Mouse (Mus musculus) liver, embryonic 15.5 days (tissue): ENCODE data around the gene Coa4. TPM values are rescaled to one million over a fixed set of nuclear protein-coding genes. Genes with fewer than 3 reads are reported as not detected.

Experiments used
- ATAC-seq: fragments of 200-750 bp; cut with Nextera tagmentation; 2 replicates; pipeline ENCODE4 v1.8.0; 2017; ENCODE audit warnings: moderate number of reproducible peaks, mild to moderate bottlenecking, moderate library complexity; ENCODE audit not compliant: insufficient read depth
- H3K27ac ChIP-seq: fragments of 300-500 bp; sonication (generic); replicated peaks from 2 replicates; pipeline ENCODE4 v1.5.1; 2015; ENCODE audit warnings: mild to moderate bottlenecking, inconsistent platforms
- H3K27me3 ChIP-seq: fragments of 300-500 bp; sonication (generic); 2 replicates; pipeline ENCODE4 v1.6.1; 2015; ENCODE audit warnings: mild to moderate bottlenecking, inconsistent platforms
- H3K36me3 ChIP-seq: fragments of 300-500 bp; sonication (generic); replicated peaks from 2 replicates; pipeline ENCODE4 v1.6.1; 2015; ENCODE audit warnings: moderate library complexity, mild to moderate bottlenecking, inconsistent platforms
- H3K4me1 ChIP-seq: fragments of 300-500 bp; sonication (generic); replicated peaks from 2 replicates; pipeline ENCODE4 v1.6.1; 2015; ENCODE audit warnings: inconsistent platforms
- H3K4me2 ChIP-seq: fragments of 300-500 bp; sonication (generic); 2 replicates; pipeline ENCODE4 v1.6.1; 2015; ENCODE audit warnings: moderate library complexity, mild to moderate bottlenecking, inconsistent platforms
- H3K4me3 ChIP-seq: fragments of 300-500 bp; sonication (generic); replicated peaks from 2 replicates; pipeline ENCODE4 v1.5.1; 2015; ENCODE audit warnings: mild to moderate bottlenecking, inconsistent platforms
- H3K9ac ChIP-seq: fragments of 300-500 bp; sonication (generic); 2 replicates; pipeline ENCODE4 v1.6.1; 2015; ENCODE audit warnings: moderate library complexity, mild to moderate bottlenecking, inconsistent platforms
- H3K9me3 ChIP-seq: fragments of 300-500 bp; sonication (generic); replicated peaks from 2 replicates; pipeline ENCODE4 v1.6.1; 2016; ENCODE audit warnings: inconsistent platforms
- WGBS: fragments of 180-500 bp; shearing (Covaris S2); methylation state at CpG from one replicate; pipeline ENCODE4 v1.1.7; 2015; ENCODE audit warnings: mixed read lengths; ENCODE audit not compliant: insufficient replicate concordance; 5-methylcytosine and 5-hydroxymethylcytosine counted together
- polyA plus RNA-seq: library from polyadenylated mRNA; unstranded; fragments of >200 nt; fragmentation: Nextera tagmentation; extraction: Ambion mirVana; gene quantifications from 2 replicates; pipeline ENCODE4 v1.2.1, GENCODE M21; 2015

The Coa4 gene
- polyA plus RNA-seq, 1 experiment from 2014 or later = 11.5 TPM

DNA sequence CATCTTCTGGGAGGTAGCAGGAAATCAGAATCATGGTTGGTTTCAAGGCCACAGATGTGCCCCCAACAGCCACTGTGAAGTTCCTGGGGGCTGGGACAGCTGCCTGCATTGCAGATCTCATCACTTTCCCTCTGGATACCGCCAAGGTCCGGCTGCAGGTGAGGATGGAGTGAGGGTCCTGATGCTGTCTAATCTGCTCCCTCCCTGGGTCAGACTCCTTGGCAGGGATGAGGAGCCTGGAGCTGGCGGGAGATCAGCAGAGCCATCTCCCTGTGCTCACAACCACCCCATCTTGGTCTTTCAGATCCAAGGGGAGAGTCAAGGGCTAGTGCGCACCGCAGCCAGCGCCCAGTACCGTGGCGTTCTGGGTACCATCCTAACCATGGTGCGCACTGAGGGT lies 40.1 kb upstream of the Coa4 start:
- WGBS = 97% methylated on average over 9 of the region's 9 CpGs
- Histone ChIP-seq H3K4me2 (peak overlapping the region; percentile 93), H3K27ac (peak overlapping the region; percentile 93), H3K9ac (peak overlapping the region; percentile 90; the same call in 1 of the 2 replicates), H3K27me3 (no peaks in the 10 kb centered on the region), H3K4me3 (peak overlapping the region; percentile 79), H3K36me3 (peaks cover 69% of the 10 kb centered on the region), H3K9me3 (no peaks in the 10 kb centered on the region), H3K4me1 (peaks cover 85% of the 10 kb centered on the region)
- ATAC-seq = no peak

DNA sequence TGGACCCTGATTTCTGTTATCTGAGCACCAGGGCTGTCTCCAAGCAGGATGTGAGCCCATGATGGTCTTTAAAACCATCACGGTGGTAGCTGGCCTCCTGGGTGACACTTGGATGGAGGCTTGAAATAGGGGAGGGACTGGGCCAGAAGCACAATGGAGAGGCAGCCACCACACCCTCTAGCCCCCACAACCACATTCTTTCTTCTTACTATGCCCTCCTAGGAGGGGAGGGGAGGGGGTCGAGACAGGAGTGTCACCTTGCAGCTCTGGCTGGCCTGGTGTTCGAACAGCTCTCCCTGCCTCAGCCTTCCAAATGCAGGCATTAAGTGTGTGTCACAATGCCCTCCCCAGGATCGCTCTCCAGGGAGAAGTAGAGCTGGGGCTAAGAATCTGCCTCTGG lies 39.5 kb upstream of the Coa4 start:
- Histone ChIP-seq H3K9me3 (no peaks in the 10 kb centered on the region), H3K36me3 (peaks cover 69% of the 10 kb centered on the region), H3K27ac (peak overlapping the region; percentile 93), H3K4me1 (peaks cover 85% of the 10 kb centered on the region), H3K4me3 (peak overlapping the region; percentile 79), H3K9ac (0 out of 2 replicates have a peak overlapping the region, but pooled peaks have one; percentile 90), H3K27me3 (no peaks in the 10 kb centered on the region), H3K4me2 (peak overlapping the region; percentile 93)
- no peak for ATAC-seq
- 91% methylated on average over 4 of the region's 4 CpGs for WGBS

DNA sequence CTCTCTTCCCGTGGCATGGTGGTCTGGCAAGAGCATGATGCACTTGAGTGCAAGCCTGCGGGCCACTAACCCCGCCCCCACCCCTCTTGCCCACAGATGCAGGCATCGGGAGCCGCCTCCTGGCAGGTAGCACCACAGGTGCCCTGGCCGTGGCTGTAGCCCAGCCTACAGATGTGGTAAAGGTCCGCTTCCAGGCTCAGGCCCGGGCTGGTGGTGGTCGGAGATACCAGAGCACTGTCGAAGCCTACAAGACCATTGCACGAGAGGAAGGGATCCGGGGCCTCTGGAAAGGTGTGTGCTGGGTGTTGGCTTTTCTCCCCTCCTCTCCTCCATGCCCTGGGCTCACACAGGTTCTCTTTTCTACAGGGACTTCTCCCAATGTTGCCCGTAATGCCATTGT lies 38.9 kb upstream of the Coa4 start:
- Histone ChIP-seq H3K9ac (no peak overlapping the region), H3K4me2 (peak overlapping the region; percentile 93), H3K36me3 (peaks cover 69% of the 10 kb centered on the region), H3K4me1 (peaks cover 85% of the 10 kb centered on the region), H3K27ac (peak overlapping the region; percentile 93; the same call in 1 of the 2 replicates), H3K27me3 (no peaks in the 10 kb centered on the region), H3K4me3 (0 out of 2 replicates have a peak overlapping the region, but pooled peaks have one; percentile 79), H3K9me3 (no peaks in the 10 kb centered on the region)
- no peak for ATAC-seq
- 88% methylated on average over 13 of the region's 13 CpGs for WGBS

DNA sequence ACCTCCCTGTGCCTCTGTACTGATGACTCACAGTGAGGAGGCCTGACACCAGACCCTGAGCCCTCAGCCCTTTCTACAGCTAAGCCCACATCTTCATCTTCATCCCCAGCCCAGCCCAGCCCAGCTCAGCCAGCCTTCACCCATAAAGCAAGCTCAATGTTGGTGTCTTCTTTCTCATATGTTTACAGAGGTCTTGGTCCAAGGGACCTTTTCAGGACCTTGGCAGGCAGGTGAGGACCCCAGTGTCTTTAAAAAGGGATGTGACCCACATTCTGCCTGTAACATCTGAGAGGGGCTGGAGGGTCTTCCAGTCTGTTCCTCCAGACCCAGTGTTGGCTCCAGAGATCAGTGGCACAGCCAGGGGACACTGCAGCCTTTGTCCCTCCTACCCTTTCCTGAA lies 37.4 kb upstream of the Coa4 start:
- Histone ChIP-seq H3K27me3 (no peaks in the 10 kb centered on the region), H3K4me2 (no peak overlapping the region), H3K27ac (peak overlapping the region; percentile 85), H3K4me3 (no peak overlapping the region), H3K9me3 (no peaks in the 10 kb centered on the region), H3K9ac (no peak overlapping the region), H3K4me1 (peaks cover 99% of the 10 kb centered on the region), H3K36me3 (peaks cover 63% of the 10 kb centered on the region)
- no peak for ATAC-seq

DNA sequence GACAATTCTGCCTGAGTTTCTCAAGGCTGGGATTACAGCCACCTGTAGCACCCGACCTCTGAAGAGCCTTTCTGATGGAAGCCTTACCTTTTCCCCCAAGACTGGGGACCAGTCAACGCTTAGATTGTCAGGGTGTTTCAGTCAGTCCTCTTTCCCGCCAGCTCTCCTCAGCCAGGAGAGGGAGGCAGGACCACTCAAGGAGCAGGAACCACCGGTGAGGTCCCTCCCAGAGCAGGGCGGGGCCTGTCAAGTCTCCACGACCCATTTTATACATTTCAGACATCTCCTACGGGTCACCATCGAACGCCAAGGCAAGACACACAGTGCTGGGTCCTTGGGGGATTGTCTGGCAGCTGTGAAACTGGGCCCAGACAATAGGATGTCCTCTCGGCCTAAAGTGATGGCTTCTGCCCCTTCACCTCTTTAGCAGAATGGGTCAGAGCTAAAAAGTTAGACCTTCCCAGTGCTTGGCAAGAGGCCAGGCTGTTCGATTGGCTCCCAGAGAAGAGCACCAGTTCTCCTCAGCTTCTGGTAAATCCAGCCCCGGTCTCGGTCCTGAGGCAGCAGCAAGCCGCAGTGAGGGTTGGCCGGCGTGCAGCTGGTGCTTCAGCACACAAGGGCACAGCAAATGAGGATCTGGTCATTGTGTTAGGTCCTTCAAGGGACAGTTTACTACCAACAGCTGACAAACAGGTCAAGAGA lies 36.4 kb upstream of the Coa4 start:
- no peaks in the 10 kb centered on the region for H3K27me3 ChIP-seq
- H3K9me3 ChIP-seq = no peaks in the 10 kb centered on the region
- H3K4me3 ChIP-seq = no peak overlapping the region
- WGBS = 62% methylated on average over 16 of the region's 16 CpGs
- no peak for ATAC-seq
- H3K4me2 ChIP-seq = no peak overlapping the region
- peaks cover 54% of the 10 kb centered on the region for H3K36me3 ChIP-seq
- H3K9ac ChIP-seq = no peak overlapping the region
- H3K27ac ChIP-seq = peak overlapping the region; percentile 85
- H3K4me1 ChIP-seq = peaks cover 98% of the 10 kb centered on the region

DNA sequence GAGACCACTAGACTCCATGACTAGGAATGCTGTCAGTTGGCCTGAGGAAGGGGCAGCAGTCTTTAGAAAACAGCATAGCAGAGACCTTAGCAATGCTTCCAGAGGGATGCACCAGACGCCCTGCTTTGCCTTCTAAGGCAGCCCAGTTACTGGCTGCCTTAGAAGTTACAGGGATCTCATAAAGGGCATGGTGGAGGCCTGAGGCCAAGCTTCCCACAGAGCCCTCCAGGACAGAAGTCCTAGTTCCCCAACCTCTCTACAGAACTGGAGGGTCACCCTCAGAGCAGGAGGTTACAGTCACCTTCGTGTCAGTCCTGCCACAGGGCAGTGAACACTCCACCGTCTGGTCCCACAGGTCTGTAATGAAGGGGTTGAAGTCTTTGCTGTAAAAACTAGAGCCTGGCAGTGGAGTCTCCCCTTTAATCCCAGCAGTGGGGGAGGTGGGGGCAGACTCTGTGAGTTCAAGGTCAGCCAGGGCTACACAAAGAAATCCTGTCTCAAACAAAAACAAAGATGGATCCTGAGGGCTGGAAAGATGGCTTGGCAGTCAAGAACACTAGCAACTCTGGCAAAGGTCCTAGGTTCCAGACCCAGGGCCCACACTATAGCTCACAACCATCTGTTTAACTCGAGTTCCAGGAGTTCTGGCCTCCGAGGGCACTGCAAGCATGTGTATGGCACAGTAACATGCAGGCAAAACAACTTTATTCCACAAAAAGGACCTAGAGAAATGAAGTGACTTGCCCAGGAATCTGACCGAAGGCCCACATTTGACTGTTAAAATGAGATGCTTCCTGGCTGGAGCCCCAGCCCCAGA lies 35.6 kb upstream of the Coa4 start:
- Histone ChIP-seq H3K27ac (peak overlapping the region; percentile 85), H3K4me2 (no peak overlapping the region), H3K9me3 (no peaks in the 10 kb centered on the region), H3K4me1 (peaks cover 91% of the 10 kb centered on the region), H3K36me3 (peaks cover 45% of the 10 kb centered on the region), H3K27me3 (no peaks in the 10 kb centered on the region), H3K4me3 (no peak overlapping the region), H3K9ac (peak overlapping the region; percentile 3; the same call in 1 of the 2 replicates)
- WGBS = 52% methylated on average over 6 of the region's 6 CpGs
- peak; percentile 17 for ATAC-seq

DNA sequence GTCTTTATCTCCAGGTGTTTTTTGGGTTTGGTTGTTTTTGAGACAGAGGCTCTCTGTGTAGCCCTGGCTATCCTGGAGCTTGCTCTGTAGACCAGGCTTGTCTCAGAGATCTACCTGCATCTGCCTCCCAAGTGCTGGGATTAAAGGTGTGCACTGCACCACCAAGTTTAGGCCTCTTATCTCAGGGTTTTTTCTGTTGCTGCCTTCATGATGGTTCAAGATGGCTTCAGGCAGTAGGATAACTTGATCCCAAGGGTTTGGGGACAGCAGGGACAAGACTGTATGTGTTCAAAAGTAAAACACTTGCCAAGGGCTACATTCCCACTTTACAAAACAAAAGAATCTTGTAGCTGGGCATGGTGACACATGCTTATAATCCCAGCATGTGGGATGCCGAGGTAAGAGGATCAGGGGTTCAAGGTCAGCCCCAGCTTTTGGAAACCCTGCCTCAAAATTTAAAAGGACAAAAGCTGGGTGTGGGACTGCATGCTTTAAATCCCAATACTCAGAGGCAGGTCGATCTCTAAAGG lies 35.0 kb upstream of the Coa4 start:
- no peaks in the 10 kb centered on the region for H3K27me3 ChIP-seq
- WGBS = 48% methylated on average over 2 of the region's 2 CpGs
- peaks cover 84% of the 10 kb centered on the region for H3K4me1 ChIP-seq
- 0 out of 2 replicates have a peak overlapping the region, but pooled peaks have one; percentile 8 for H3K9ac ChIP-seq
- no peak overlapping the region for H3K4me2 ChIP-seq
- H3K36me3 ChIP-seq = peaks cover 39% of the 10 kb centered on the region
- no peak for ATAC-seq
- no peak overlapping the region for H3K4me3 ChIP-seq
- peak overlapping the region; percentile 85 for H3K27ac ChIP-seq
- no peaks in the 10 kb centered on the region for H3K9me3 ChIP-seq

DNA sequence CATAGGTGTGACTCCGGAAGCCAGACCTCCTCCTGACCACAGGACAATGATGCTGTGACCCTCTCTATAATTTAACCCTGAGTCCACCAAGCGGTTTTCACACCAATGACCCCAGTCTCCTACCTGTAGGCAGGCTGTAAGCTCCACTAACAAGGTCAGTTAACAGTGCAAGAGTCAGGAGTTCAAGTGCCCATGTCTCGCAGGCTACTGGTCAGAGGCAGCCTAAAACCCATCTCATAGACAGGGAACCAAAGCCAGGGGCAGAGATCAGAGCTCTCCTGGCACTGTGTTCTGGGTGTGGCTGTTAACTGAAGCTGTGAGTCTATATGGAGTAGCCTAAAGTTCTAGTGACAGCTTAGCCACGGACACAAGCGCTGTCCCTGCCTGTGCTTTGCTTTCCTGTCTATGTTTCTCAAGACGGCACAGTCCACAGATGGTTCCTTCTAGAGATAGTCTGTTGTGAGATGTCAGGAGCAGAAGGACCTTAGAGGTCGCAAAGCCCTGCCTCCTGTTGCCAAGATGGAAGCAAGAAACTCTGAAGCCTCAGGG lies 34.4 kb upstream of the Coa4 start:
- H3K36me3 ChIP-seq = peaks cover 33% of the 10 kb centered on the region
- H3K4me1 ChIP-seq = peaks cover 79% of the 10 kb centered on the region
- no peak overlapping the region for H3K4me3 ChIP-seq
- H3K4me2 ChIP-seq = no peak overlapping the region
- H3K27ac ChIP-seq = peak overlapping the region; percentile 85
- H3K9me3 ChIP-seq = no peaks in the 10 kb centered on the region
- H3K9ac ChIP-seq = peak overlapping the region; percentile 8; the same call in 1 of the 2 replicates
- 43% methylated on average over 7 of the region's 7 CpGs for WGBS
- peaks cover 2% of the 10 kb centered on the region; the same call in 1 of the 2 replicates for H3K27me3 ChIP-seq
- peak; percentile 17 for ATAC-seq

DNA sequence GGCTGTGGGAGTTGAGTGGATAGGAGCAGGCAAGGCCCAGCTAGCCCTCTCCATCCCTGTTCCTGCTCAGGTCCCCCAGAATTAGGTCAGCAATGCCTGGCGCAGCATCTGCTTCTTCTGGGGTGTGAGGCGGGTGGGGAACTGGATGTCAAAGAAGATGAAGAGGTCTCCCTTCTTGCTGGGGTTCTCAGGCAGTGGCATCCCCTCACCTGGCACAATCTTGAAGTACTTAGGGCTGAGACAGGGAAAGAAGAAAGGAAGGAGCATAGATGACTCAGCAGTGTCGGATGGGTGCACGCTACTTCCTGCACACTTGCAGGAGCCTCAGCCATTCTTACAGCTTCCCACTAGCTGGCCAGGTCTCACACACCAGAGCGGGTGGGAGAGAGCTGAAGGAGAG lies 33.8 kb upstream of the Coa4 start:
- WGBS = 23% methylated on average over 5 of the region's 5 CpGs
- Histone ChIP-seq H3K9ac (0 out of 2 replicates have a peak overlapping the region, but pooled peaks have one; percentile 8), H3K9me3 (no peaks in the 10 kb centered on the region), H3K36me3 (peaks cover 27% of the 10 kb centered on the region), H3K27me3 (peaks cover 7% of the 10 kb centered on the region), H3K4me3 (no peak overlapping the region), H3K4me2 (no peak overlapping the region), H3K27ac (peak overlapping the region; percentile 85), H3K4me1 (peaks cover 73% of the 10 kb centered on the region)
- peak; percentile 5 for ATAC-seq

DNA sequence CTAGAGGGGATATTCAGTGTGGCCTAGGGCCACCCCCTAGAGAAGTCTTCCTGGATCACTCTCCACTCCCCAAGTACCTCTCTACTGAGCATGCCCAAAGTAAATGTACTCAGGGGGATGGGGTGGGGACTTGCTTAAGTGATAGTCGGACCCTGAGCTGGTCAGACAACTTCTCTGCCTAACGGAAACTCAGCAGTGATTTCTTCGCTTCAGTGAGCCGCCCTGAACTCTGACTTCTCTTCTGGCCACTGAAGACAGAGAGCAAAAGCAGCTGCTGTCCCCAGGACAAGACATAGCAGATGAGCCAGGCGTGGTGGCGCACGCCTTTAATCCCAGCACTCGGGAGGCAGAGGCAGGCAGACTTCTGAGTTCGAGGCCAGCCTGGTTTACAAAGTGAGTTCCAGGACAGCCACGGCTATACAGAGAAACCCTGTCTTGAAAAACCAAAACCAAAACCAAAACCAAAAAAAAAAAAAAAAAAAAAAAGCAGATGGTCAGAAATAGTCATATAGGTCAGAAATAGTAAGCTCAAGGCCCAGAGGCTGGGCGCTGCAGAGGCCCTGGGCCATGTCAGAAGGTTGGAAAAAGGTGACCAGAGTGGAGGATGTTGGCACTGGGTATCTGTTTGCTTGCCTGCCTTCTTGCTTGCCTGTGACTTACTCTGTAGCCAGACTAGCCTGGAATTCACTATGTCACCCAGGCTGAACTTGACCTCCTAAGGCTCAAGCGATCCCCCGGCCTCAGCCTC lies 32.0 kb upstream of the Coa4 start:
- Histone ChIP-seq H3K4me2 (no peak overlapping the region), H3K27ac (no peak overlapping the region), H3K27me3 (peaks cover 7% of the 10 kb centered on the region), H3K36me3 (peaks cover 9% of the 10 kb centered on the region), H3K4me3 (no peak overlapping the region), H3K9ac (no peak overlapping the region), H3K9me3 (no peaks in the 10 kb centered on the region), H3K4me1 (peaks cover 55% of the 10 kb centered on the region)
- WGBS = 74% methylated on average over 13 of the region's 13 CpGs
- ATAC-seq = no peak
